Mouse (Mus musculus): Measurements from ENCODE around the gene Cstf3.

DNA sequence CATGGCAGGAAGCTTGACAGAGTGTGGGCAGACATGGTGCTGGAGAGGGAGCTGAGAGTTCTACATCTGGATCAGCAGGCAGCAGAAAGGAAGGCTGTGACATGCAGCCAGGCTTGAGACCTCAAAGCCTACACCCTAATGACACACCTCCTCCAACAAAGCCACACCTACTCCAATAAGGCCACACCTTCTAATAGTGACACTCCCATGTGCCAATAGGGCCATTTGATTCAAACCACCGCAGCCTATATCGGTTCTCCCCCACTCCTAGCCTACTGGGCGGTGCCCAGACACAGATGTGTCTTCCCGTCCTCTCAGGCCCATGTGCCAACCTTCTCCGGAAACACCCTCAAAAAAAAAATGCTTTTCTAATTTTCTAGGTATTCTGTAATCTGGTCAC, 12.3 kb upstream of the Cstf3 start:
- TF ChIP-seq CTCF (IDR thresholded peaks at IDR 0.05; ENCODE audit: extremely low read depth, insufficient read depth, insufficient read length, insufficient replicate concordance) (no peak), POLR2A (IDR thresholded peaks at IDR 0.05; ENCODE audit: low read depth, low read length) (no peak)

Measured in spleen, adult 2 months (tissue).